Mouse (Mus musculus): ENCODE data around the gene Becn1.

Gene Becn1

GRCm38 (mm10) chr11:101282896-101283295 lies 19.2 kb downstream of the Becn1 start:
- no peak for TF ChIP-seq GATA4 (IDR thresholded peaks at IDR 0.05; ENCODE audit: insufficient replicate concordance, low read length)

DNA sequence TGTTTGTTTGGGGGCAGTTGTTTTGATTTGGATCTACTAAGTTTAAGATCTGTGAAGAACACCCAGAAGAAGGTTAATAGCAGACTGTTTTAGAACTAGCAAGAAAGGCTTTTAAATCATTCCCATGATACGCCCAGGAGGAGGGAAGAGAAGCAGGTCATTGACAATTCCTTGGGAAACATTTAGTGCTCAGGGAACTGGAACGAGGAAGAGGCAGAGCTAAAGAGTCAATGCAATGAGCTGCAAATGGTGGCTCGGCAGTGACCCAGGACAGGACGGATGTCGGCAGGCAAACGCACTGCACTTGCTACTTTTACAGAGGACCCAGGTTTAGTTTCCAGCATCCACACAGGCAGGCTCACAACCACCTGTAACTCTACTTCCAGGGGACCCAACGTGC lies 21.2 kb downstream of the Becn1 start:
- no peak for TF ChIP-seq GATA4 (IDR thresholded peaks at IDR 0.05; ENCODE audit: insufficient replicate concordance, low read length)

GRCm38 (mm10) chr11:101279193-101279569 lies 22.9 kb downstream of the Becn1 start:
- TF ChIP-seq GATA4 (IDR thresholded peaks at IDR 0.05; ENCODE audit: insufficient replicate concordance, low read length): no peak

DNA sequence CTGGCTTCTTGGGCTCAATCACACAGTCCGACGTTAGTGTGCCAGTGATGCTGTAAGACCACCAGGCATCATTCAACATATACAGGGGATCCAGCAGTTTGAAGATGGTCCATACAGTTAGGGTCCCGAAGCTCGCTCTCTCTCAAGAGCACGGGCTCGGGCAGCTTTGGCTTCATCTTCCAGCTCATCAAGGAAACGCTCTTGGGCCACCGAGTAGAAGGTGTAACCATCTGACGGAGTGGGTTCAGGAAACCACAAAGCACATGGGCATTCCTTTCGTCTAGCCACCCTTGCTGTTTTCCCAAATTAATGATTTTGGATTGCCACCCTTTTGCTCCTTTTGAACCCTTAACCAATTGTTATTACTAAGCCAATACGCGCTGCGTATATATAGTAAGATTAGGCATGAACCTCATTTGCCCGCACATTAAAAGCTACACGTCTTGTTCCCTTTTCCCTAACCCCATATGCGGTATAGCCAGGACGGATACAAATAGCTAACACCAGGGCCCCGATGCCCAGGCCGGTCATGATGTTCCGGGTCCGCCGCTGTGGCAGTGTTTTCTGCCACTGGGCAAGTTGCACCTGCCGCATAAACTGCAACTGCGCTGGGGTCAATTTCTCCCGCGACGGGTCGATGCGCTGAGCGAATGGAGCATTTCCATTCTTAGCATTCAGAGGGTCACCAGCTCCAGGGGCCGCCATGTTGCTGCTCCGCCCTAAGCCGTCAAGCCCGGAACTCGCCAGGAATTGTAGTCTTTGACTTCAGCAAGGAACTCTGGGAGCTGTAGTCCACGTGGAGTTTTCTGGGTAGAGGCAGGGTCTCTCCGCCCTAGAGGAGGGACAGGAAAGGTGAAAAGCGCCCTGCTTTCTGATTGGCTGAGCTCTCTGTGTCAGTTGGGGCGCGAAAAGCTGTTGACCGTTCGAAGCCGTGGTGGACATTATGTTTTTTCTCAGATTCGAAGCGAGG lies 23.6 kb downstream of the Becn1 start, which contains the start of the genes Cntd1 and Coa3:
Gene Cntd1, plus strand, starts transcription at position 790 of the 970 bp plus-strand sequence.
Gene Coa3, minus strand, starts transcription at position 892 of the 970 bp plus-strand sequence.
- no peak for TF ChIP-seq GATA4 (IDR thresholded peaks at IDR 0.05; ENCODE audit: insufficient replicate concordance, low read length)

GRCm38 (mm10) chr11:101277381-101278222 lies 24.5 kb downstream of the Becn1 start:
- peak; percentile 64 for TF ChIP-seq GATA4 (IDR thresholded peaks at IDR 0.05; ENCODE audit: insufficient replicate concordance, low read length)

GRCm38 (mm10) chr11:101276319-101277070 lies 25.6 kb downstream of the Becn1 start:
- TF ChIP-seq GATA4 (IDR thresholded peaks at IDR 0.05; ENCODE audit: insufficient replicate concordance, low read length): no peak

DNA sequence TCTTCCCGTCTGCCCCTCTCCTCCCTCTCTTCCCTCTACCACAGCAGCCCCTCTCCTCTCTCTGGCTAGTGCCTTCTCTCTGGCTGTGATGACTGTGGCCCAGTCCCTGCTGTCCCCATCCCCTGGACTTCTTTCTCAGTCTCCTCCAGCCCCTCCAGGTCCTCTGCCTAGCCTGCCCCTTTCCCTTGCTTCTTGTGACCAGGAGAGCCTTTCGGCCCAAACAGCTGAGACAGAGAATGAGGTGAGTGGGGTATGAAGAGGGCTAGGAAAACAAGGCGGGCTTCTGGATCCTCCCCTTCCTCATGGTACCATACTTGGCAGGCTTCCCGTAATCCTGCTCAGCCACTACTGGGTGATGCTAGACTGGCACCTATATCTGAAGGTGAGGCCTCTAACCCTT lies 26.8 kb downstream of the Becn1 start:
- no peak for TF ChIP-seq GATA4 (IDR thresholded peaks at IDR 0.05; ENCODE audit: insufficient replicate concordance, low read length)

GRCm38 (mm10) chr11:101272446-101272845 lies 29.6 kb downstream of the Becn1 start:
- TF ChIP-seq GATA4 (IDR thresholded peaks at IDR 0.05; ENCODE audit: insufficient replicate concordance, low read length): no peak

DNA sequence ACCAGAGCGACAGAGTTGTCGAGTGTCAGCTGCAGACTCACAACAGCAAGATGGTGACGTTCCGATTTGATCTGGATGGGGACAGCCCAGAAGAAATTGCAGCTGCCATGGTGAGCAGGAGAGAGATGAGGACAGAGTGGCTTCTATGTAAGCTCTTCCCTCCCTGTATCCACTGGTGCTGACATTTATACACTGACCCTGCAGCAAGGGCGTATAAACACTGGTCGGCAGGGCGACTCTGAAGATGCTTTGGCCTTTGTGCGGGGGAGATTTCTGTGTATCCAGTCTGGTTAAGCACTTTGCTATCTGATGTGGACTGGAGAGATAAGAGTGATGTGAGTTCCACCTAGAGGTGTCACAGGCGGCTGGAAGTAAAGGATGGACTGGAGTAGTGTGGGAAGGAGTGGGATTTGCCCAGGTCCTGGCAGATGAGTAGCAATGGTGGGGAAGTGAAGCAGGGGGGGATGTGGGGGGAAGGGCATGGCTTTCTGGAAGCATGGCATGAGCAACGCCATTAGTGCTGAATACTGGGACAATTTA lies 32.4 kb downstream of the Becn1 start:
- TF ChIP-seq GATA4 (IDR thresholded peaks at IDR 0.05; ENCODE audit: insufficient replicate concordance, low read length): no peak

- no peak for TF ChIP-seq GATA4 (IDR thresholded peaks at IDR 0.05; ENCODE audit: insufficient replicate concordance, low read length)
Measured at GRCm38 (mm10) chr11:101265906-101266305, 36.2 kb downstream of the Becn1 start.

DNA sequence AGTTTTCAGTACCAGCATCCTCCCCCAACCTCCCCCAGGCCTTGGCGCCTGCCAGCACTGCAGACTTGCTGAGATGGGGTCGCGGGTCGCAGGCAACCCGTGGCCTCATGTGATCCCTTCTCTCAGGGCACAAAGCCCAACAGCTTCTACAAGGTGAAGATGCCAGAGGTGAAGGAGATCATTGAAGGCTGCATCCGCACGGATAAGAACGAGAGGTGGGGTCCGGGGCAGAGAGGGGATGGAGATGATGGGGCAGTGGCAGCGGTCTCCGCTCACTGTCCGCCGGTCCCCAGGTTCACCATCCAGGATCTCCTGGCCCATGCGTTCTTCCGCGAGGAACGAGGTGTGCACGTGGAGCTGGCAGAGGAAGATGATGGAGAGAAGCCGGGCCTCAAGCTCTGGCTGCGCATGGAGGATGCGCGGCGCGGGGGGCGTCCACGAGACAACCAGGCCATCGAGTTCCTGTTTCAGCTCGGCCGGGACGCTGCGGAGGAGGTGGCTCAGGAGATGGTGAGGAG lies 37.1 kb downstream of the Becn1 start:
- TF ChIP-seq GATA4 (IDR thresholded peaks at IDR 0.05; ENCODE audit: insufficient replicate concordance, low read length): no peak

GRCm38 (mm10) chr11:101263989-101264280 lies 38.2 kb downstream of the Becn1 start:
- no peak for TF ChIP-seq GATA4 (IDR thresholded peaks at IDR 0.05; ENCODE audit: insufficient replicate concordance, low read length)

DNA sequence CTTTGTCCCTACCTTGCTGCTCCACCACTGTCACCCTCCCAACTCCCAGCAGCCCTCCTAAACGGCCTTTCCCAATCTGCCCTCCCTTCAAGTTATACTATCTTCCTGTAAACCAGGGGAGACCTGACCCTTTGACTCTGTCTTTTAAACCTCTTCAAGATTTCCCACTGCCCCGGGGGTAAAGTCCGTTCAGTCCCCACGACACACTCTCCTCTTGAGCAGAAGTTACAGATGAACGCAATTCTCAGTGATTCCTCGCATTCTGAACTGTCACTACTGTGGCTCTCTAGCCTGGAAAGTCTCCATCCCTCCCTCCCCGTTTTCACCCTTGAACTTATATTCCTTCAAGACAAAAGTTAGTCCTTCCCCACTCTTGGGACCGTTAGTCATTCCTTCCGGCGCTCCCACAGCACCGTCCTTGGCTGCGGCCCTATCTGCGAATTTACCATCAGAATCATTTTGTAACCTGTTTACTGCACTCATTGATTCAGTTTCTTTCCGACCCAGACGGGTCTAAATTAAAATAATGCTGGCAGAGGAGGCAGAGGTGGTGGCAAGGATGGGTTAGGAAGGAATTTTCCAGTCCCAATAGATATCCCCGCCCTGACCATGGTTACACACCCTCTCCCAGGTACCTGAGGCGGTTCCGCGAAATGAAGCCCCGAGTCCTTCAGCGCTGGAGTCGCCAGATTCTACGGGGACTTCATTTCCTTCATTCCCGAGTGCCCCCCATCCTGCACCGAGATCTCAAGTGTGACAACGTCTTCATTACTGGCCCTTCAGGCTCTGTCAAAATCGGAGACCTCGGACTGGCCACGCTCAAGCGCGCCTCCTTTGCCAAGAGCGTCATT lies 38.7 kb downstream of the Becn1 start:
- no peak for TF ChIP-seq GATA4 (IDR thresholded peaks at IDR 0.05; ENCODE audit: insufficient replicate concordance, low read length)
